Mouse (Mus musculus): ENCODE measurements at regions not wholly inside any gene's neighbourhood (a gene's known extent, or its start where the extent isn't known, plus 50 kb on each side); places are given as distances from the start of the nearest gene placed in this dataset.
A peak's percentile ranks its signal among the peaks of the same experiment; 100 is the strongest.

GRCm38 (mm10) chr16:29147766-29148165 lies 61.7 kb upstream of the Hrasls start:
- Histone ChIP-seq H3K9ac (no peak overlapping the region), H3K9me3 (replicated peaks) (no peaks in the 10 kb centered on the region)
- 69% methylated on average over 1 of the region's 1 CpGs for WGBS

GRCm38 (mm10) chr16:29119217-29119616 lies 90.3 kb upstream of the Hrasls start:
- ATAC-seq (ENCODE audit: insufficient number of reproducible peaks, low FRiP score): no peak
- Histone ChIP-seq H3K4me3 (no peak overlapping the region), H3K4me1 (replicated peaks) (no peaks in the 10 kb centered on the region), H3K27me3 (replicated peaks) (no peaks in the 10 kb centered on the region), H3K36me3 (no peaks in the 10 kb centered on the region), H3K9ac (no peak overlapping the region), H3K27ac (ENCODE audit: poor library complexity, severe bottlenecking) (no peak overlapping the region), H3K9me3 (replicated peaks) (no peaks in the 10 kb centered on the region), H3K4me2 (no peak overlapping the region)
- 34% methylated on average over 4 of the region's 4 CpGs for WGBS

More at GRCm38 (mm10) chr16:29147766-29148165, 61.7 kb upstream of the Hrasls start:
- Histone ChIP-seq H3K4me3 (no peak overlapping the region), H3K4me2 (no peak overlapping the region), H3K27me3 (replicated peaks) (no peaks in the 10 kb centered on the region), H3K36me3 (no peaks in the 10 kb centered on the region), H3K27ac (ENCODE audit: poor library complexity, severe bottlenecking) (no peak overlapping the region), H3K4me1 (replicated peaks) (no peaks in the 10 kb centered on the region)
- ATAC-seq (ENCODE audit: insufficient number of reproducible peaks, low FRiP score): no peak

- Histone ChIP-seq H3K27ac (ENCODE audit: poor library complexity, severe bottlenecking) (no peak overlapping the region), H3K4me2 (no peak overlapping the region), H3K9ac (no peak overlapping the region), H3K4me3 (no peak overlapping the region), H3K9me3 (replicated peaks) (no peaks in the 10 kb centered on the region), H3K4me1 (replicated peaks) (no peaks in the 10 kb centered on the region), H3K27me3 (replicated peaks) (no peaks in the 10 kb centered on the region), H3K36me3 (no peaks in the 10 kb centered on the region)
- no peak for ATAC-seq (ENCODE audit: insufficient number of reproducible peaks, low FRiP score)
- WGBS: 81% methylated on average over 4 of the region's 4 CpGs
Measured at GRCm38 (mm10) chr16:29096791-29097190, 112.7 kb upstream of the Hrasls start.

- Histone ChIP-seq H3K27me3 (replicated peaks) (no peaks in the 10 kb centered on the region), H3K4me1 (replicated peaks) (no peaks in the 10 kb centered on the region), H3K36me3 (no peaks in the 10 kb centered on the region), H3K9ac (no peak overlapping the region), H3K9me3 (replicated peaks) (no peaks in the 10 kb centered on the region), H3K4me2 (no peak overlapping the region), H3K27ac (ENCODE audit: poor library complexity, severe bottlenecking) (no peak overlapping the region), H3K4me3 (no peak overlapping the region)
- WGBS: 80% methylated on average over 3 of the region's 3 CpGs
- ATAC-seq (ENCODE audit: insufficient number of reproducible peaks, low FRiP score): no peak
Measured at GRCm38 (mm10) chr16:29065961-29066360, 136.5 kb upstream of the Mb21d2 start.

- H3K27ac ChIP-seq (ENCODE audit: poor library complexity, severe bottlenecking): no peak overlapping the region
- 78% methylated on average over 4 of the region's 4 CpGs for WGBS
- no peak overlapping the region for H3K4me3 ChIP-seq
- no peak overlapping the region for H3K4me2 ChIP-seq
- H3K9ac ChIP-seq: no peak overlapping the region
- no peaks in the 10 kb centered on the region for H3K36me3 ChIP-seq
- no peaks in the 10 kb centered on the region for H3K27me3 ChIP-seq (replicated peaks)
- no peaks in the 10 kb centered on the region for H3K9me3 ChIP-seq (replicated peaks)
- no peaks in the 10 kb centered on the region for H3K4me1 ChIP-seq (replicated peaks)
- no peak for ATAC-seq (ENCODE audit: insufficient number of reproducible peaks, low FRiP score)
Measured at GRCm38 (mm10) chr16:29065097-29065785, 135.8 kb upstream of the Mb21d2 start.

- Histone ChIP-seq H3K4me1 (replicated peaks) (no peaks in the 10 kb centered on the region), H3K36me3 (no peaks in the 10 kb centered on the region), H3K9ac (no peak overlapping the region), H3K4me2 (no peak overlapping the region), H3K4me3 (no peak overlapping the region), H3K9me3 (replicated peaks) (no peaks in the 10 kb centered on the region), H3K27me3 (replicated peaks) (no peaks in the 10 kb centered on the region), H3K27ac (ENCODE audit: poor library complexity, severe bottlenecking) (no peak overlapping the region)
- ATAC-seq (ENCODE audit: insufficient number of reproducible peaks, low FRiP score): no peak
Measured at GRCm38 (mm10) chr16:29063377-29063776, 133.9 kb upstream of the Mb21d2 start.

GRCm38 (mm10) chr16:29057076-29057475 lies 127.6 kb upstream of the Mb21d2 start:
- Histone ChIP-seq H3K27me3 (replicated peaks) (no peaks in the 10 kb centered on the region), H3K27ac (ENCODE audit: poor library complexity, severe bottlenecking) (no peak overlapping the region), H3K4me1 (replicated peaks) (no peaks in the 10 kb centered on the region), H3K4me3 (no peak overlapping the region), H3K9ac (no peak overlapping the region), H3K4me2 (no peak overlapping the region), H3K36me3 (no peaks in the 10 kb centered on the region), H3K9me3 (replicated peaks) (no peaks in the 10 kb centered on the region)
- whole genome bisulfite sequencing: 77% methylated on average over 5 of the region's 5 CpGs
- ATAC-seq (ENCODE audit: insufficient number of reproducible peaks, low FRiP score): no peak

- Histone ChIP-seq H3K4me1 (replicated peaks) (no peaks in the 10 kb centered on the region), H3K9ac (no peak overlapping the region), H3K36me3 (no peaks in the 10 kb centered on the region), H3K4me3 (no peak overlapping the region), H3K9me3 (replicated peaks) (no peaks in the 10 kb centered on the region), H3K27me3 (replicated peaks) (no peaks in the 10 kb centered on the region), H3K27ac (ENCODE audit: poor library complexity, severe bottlenecking) (no peak overlapping the region), H3K4me2 (peak overlapping the region; percentile 18; the same call in 1 of the 2 replicates)
- WGBS: 36% methylated on average over 8 of the region's 8 CpGs
- no peak for ATAC-seq (ENCODE audit: insufficient number of reproducible peaks, low FRiP score)
Measured at GRCm38 (mm10) chr16:29054423-29054822, 125.0 kb upstream of the Mb21d2 start.

- ATAC-seq (ENCODE audit: insufficient number of reproducible peaks, low FRiP score): no peak
- H3K27ac ChIP-seq (ENCODE audit: poor library complexity, severe bottlenecking): no peak overlapping the region
- no peak overlapping the region for H3K4me3 ChIP-seq
- no peaks in the 10 kb centered on the region for H3K4me1 ChIP-seq (replicated peaks)
- 81% methylated on average over 6 of the region's 6 CpGs for WGBS
- H3K36me3 ChIP-seq: no peaks in the 10 kb centered on the region
- H3K27me3 ChIP-seq (replicated peaks): no peaks in the 10 kb centered on the region
- H3K4me2 ChIP-seq: no peak overlapping the region
- H3K9me3 ChIP-seq (replicated peaks): no peaks in the 10 kb centered on the region
- H3K9ac ChIP-seq: no peak overlapping the region
Measured at GRCm38 (mm10) chr16:29046453-29046993, 117.0 kb upstream of the Mb21d2 start.

GRCm38 (mm10) chr16:29035523-29035922 lies 106.0 kb upstream of the Mb21d2 start:
- Histone ChIP-seq H3K36me3 (no peaks in the 10 kb centered on the region), H3K9me3 (replicated peaks) (no peaks in the 10 kb centered on the region), H3K27ac (ENCODE audit: poor library complexity, severe bottlenecking) (no peak overlapping the region), H3K4me2 (no peak overlapping the region), H3K4me3 (no peak overlapping the region), H3K9ac (no peak overlapping the region), H3K27me3 (replicated peaks) (no peaks in the 10 kb centered on the region), H3K4me1 (replicated peaks) (peaks cover 5% of the 10 kb centered on the region; the same call in 1 of the 2 replicates)
- 76% methylated on average over 5 of the region's 5 CpGs for WGBS
- ATAC-seq (ENCODE audit: insufficient number of reproducible peaks, low FRiP score): no peak

GRCm38 (mm10) chr16:29034053-29034794 lies 104.8 kb upstream of the Mb21d2 start:
- ATAC-seq (ENCODE audit: insufficient number of reproducible peaks, low FRiP score): no peak

More at GRCm38 (mm10) chr16:29034053-29034794, 104.8 kb upstream of the Mb21d2 start:
- H3K4me1 ChIP-seq (replicated peaks): peaks cover 5% of the 10 kb centered on the region; the same call in 1 of the 2 replicates
- 38% methylated on average over 16 of the region's 16 CpGs for WGBS
- no peaks in the 10 kb centered on the region for H3K27me3 ChIP-seq (replicated peaks)
- no peak overlapping the region for H3K27ac ChIP-seq (ENCODE audit: poor library complexity, severe bottlenecking)
- H3K4me3 ChIP-seq: no peak overlapping the region
- peak overlapping the region; percentile 29 for H3K4me2 ChIP-seq
- H3K9me3 ChIP-seq (replicated peaks): no peaks in the 10 kb centered on the region
- no peak overlapping the region for H3K9ac ChIP-seq
- H3K36me3 ChIP-seq: no peaks in the 10 kb centered on the region
